Mouse (Mus musculus) heart, postnatal 10 days (tissue): ENCODE measurements at regions not wholly inside any gene's neighbourhood (a gene's known extent, or its start where the extent isn't known, plus 50 kb on each side); places are given as distances from the start of the nearest gene placed in this dataset.
A peak's percentile ranks its signal among the peaks of the same experiment; 100 is the strongest.

Source experiments
- DNase-seq, 2 experiments: peaks; one replicate each; pipeline ENCODE4 v3.0.0; 2021
- intact Hi-C: fragments of 180-260 bp; cut with DNase I; formaldehyde crosslinking; loops from one replicate; pipeline ENCODE4 v1.15.1; 2025

DNA sequence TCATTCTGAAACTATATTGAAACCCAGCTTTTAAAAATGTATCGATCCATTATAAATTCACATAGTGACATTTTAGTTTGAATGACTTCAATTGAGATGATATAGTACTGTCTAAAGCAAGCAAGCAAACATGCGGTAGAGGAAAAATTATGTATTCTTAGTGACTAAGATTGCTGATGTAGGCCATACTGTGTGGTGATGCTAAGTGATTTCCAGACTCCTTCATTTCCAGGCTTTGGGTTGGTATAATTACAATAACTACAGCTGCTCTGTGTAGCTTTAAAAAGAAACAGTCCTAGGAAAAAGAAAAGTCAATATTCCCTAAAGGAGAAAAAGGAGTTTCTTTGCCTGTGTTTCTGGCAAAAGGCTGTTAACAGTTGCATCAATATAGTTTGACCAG, 175.0 kb downstream of the Rps12 start:
- intact Hi-C loops, result loop anchor here (10.0 kb wide), 2 partner anchors 527 to 827 kb away; no protein-coding TSS in a partner anchor
- no peak for DNase-seq

DNA sequence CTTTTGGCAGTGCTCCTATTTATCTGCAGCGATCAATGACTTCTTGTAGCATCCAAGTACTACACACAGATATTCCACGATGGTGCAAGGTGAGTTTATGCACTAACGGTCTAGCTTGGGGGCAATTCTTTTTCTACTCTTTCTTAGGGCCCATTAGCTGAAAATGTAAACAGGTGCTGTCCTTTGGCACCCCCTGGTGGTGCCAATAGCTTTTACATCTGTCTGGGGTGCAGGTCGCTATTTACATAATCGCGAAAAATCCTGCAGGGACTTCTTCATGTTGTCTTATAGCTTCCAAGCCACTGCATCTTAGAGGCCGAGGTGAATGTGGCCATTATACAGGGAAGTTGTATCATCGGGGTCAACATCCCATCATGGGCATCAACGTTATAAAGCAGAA, 175.9 kb downstream of the Rps12 start:
- intact Hi-C loops, result loop anchor here (1.0 to 10.0 kb wide), 4 partner anchors 168 to 826 kb away; no protein-coding TSS in a partner anchor
- DNase-seq, result peak; percentile 60 to 67

DNA sequence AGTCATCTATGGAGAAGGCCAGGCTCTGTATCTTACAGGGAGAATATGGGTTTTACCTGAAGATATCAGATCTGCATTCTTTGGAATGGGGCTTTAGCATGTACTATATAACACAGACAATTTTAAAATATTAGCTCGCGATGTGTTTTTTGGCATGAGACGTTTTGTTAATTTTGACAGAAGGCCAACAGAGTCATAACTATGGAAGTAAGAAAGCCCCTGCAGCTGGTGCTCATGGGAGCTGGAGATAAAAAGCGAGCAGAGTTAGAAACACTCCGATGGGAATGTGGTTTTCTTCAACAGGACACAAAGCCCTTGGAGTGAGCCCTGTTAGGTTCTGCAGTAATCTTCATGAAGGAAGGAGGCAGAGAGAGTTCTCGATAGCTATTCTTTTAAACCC, 176.6 kb downstream of the Rps12 start:
- DNase-seq, result peak; percentile 8 to 10
- intact Hi-C loops, result loop anchor here (2.0 to 10.0 kb wide), 3 partner anchors 168 to 826 kb away; no protein-coding TSS in a partner anchor

DNA sequence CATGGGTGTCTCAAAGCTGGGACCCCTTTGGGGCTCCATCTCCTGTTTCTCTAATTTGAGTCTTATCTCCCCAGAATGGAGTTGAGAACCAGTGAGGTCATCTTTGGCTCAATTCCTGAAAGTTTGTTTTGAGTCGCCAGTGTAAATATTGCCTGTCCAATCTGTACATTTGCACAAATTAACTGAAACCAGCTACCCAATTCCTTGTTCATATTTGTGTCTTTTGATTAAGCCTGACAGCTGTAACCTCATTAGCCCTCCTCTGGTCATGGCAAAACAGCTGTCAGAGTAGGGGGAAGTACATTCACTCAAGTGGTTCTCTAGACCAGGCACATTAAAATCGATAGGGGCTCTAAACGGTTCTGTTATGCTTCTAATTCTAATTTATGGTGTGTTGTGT, 177.0 kb downstream of the Rps12 start:
- intact Hi-C loops, result loop anchor here (2.0 to 10.0 kb wide), 3 partner anchors 169 to 825 kb away; no protein-coding TSS in a partner anchor
- peak; percentile 15 to 16 for DNase-seq

DNA sequence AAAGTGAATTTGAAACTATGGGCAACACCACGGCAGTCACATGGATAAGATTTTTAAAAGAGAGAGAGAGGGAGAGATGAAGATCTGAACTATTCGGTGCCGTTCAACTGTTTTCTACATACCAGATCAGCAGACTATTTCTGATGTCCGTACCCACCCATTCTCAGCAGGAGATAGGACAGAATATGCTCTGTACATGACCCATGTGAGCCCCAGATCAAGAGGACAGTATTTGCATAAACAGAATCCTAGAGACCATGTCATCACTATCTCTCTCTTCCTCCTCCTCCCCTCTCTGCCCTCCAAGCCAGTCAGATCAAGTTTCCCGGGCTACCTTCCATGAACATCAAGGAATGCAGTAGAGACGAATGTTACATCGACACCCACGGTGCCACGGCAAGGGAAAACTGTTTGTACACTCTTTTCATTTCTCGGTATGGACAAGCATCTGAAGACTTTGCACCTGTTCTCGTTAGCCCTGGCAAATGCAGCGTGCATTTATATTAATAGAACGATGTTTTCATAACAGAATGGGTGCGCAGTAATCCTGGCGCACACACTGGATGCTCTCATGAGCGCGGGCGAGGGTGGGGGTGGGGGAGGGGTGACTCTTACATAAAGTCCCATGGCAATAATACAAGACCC, 177.7 kb downstream of the Rps12 start:
- DNase-seq, result no peak
- intact Hi-C loops, result no loop called here

DNA sequence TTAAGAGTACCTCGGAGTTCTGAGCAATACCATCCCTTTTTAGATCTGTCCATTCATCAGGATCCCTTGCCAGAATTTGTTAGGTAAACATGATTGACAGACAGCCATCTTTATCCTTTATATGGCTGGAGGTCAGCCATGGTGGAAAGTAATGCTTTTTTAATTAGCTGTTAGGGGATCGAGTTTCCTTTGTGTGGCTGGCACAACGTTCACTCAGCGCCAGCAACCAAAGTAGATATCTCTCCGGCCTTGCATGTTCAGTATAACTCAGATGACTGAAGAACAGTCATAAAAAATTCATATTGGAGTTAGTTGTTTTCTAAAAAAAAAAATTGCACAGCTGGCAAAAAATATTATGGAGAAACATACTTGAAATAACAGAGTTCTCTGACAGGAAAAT, 186.4 kb downstream of the Rps12 start:
- no peak for DNase-seq
- intact Hi-C loops, result no loop called here

DNA sequence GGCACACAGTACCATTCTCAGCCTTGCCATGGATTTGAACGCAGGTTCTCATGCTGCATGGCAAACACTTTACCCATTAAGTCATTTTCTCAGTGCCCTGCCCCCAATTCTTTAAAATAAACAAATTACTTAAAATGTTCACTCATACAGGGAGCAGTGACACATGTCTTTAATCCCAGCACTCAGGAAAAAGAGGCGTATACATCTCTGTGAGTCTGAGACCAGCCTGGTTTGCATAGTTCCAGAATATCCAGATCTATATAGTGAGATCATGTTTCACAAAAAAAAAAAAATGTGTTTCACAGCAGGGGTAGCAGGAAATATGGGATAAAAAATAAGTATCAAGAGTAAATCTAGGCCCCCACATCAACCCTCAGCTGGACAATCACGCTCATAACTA, 191.5 kb downstream of the Rps12 start:
- intact Hi-C loops, result no loop called here
- no peak for DNase-seq

DNA sequence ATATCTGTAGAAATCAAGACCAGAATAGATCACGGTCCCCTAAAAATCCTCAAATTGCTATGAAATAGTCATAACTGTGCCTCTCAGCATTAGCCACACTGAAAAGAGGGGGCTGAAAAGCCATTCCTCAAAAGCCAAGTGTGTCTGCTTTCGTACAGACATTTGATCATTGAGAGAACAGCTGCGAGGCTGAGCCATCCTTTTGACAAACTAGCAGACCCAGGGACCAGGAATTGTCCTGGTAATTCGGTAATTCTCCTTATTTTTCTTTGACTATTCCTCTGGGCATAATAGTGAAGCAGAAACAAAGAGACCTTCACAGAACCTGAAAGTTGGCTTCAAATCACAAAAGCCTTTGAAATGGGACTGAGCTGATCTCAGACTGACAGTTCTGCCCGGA, 206.8 kb downstream of the Rps12 start:
- no peak for DNase-seq
- intact Hi-C loops, result no loop called here

DNA sequence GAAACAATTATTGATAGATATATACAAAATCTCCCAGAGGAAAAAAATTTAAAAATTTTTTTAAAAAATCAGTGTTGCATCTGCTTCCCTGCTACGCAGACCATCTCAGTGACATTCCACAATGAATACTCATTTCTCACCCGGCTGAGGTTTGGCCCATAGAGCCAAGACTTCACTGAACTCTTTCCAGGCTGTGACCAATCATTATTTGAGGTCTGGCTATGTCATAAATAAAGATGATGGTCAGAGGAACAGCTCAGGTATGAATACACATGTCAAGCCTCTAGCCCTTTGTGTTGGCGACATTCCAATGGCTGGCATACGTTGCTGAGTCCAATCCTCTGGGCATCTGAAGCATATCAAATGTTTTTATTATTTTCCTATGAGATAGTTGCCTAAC, 216.1 kb downstream of the Rps12 start:
- intact Hi-C loops, result no loop called here
- no peak for DNase-seq

DNA sequence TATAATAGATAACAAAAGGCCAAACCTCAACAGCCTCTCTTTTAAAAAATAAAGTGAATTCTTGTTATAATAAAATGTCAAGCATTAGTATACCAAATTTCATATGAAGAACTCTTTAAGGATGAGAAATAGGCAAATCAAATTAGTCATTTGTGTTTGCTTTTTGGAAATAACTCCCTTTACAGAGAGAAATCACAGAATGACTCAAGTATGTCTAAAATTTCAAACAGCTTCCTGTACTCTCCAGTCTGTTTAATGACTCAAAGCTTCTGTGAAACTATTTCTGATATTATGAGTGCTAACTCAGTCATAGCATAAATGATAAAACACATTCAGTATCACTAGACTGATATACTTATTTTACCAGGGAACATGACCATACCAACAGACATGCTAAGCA, 217.7 kb downstream of the Rps12 start:
- intact Hi-C loops, result no loop called here
- DNase-seq, result no peak

DNA sequence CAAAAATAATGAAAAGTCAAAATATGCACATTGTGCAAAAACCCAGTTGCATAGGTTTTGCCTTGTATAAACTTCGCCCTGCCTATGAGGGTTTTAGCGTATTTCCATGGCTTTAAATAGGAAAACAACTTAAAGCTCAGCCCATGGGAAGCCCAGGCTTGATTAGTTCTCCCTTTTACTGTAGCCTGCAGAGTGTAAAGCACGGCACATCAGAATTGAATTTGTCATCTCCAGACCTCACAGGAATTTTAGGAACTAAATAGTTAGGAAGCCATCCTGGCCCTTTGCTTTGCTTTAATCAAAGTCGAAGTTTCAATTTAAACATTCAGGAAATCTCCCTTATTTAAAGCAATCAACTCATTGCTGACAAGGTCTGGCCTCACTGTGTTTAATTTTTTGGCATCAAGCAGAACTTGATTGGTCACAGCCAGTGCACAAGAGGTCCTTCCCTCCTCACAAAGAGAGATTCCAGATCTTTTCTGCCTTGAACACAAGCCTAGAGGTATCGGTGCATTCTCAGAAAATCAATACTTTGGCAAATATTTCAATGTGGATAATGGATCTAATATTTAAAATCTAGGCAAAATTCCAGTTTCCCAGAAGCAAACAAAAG, 211.8 kb upstream of the Eya4 start:
- DNase-seq, result no peak
- intact Hi-C loops, result no loop called here

DNA sequence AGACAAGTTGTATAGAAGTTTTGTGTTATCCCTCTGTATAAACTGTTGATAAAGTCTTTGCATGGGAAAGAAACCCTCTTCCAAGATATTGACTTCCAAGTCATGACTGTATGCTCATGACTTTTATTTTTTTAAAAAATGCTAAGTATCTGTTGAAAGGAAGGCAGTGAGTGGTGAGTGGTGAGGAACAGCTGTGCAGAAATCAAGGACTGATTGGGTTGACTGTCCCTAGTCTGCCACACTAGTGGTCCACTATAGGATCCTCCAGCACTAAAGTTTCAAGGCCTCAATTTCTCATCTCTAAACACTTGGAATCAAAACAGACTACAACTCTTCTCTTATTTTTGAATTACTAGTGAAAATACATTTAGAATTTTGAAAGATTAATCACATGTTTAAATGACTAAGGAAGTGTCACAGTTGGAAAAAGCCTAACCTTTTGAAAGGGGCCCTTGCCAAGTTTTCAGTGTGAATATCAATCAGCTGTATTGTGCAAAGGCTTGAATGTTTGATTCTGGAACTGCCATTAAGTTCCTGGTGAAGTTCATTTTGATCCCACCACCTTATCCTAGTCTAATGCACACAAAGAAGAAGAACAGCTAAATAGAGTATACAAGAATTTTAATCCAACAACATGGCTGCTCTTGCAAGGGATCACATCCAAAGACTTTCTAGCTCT, 209.5 kb upstream of the Eya4 start:
- no peak for DNase-seq
- intact Hi-C loops, result no loop called here

DNA sequence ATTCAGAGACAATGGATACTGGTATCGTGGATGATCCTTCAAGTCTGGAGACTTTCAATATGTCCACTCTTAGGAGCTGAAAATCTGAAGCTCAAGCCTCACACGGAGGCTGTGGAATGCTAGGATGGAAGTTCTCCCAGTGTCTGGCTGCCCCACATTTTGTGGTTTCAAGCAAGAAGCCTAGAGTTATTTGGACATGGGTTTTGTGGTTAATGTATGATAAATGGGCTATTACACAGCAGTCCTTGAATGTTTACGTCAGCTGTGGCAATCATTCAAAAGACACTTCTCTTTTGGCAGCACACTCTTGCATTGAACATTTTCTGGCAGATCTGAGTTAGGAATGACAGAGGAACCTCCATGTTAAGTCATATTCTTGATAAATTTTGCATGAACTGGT, 207.2 kb upstream of the Eya4 start:
- intact Hi-C loops, result no loop called here
- no peak for DNase-seq

DNA sequence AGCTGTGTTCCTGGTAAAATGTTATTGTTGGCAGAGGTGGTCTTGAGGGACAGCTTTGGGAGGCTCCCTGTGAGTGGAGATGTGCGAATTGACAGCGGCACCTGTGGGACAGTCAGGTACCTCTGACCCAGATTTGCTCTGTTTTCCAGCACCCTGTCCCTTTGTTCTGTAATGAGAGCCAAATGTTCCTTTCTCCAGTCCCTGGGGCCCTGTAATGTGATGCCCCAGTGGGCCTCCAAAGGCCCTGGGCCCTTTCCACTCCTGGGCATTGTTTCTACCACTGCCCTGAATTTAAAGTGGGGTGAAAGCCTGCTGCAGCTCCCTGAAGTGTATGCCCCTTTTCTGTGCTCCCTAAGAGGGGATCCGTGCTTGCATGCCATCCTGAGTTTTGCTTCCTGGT, 198.6 kb upstream of the Eya4 start:
- intact Hi-C loops, result no loop called here
- no peak for DNase-seq

DNA sequence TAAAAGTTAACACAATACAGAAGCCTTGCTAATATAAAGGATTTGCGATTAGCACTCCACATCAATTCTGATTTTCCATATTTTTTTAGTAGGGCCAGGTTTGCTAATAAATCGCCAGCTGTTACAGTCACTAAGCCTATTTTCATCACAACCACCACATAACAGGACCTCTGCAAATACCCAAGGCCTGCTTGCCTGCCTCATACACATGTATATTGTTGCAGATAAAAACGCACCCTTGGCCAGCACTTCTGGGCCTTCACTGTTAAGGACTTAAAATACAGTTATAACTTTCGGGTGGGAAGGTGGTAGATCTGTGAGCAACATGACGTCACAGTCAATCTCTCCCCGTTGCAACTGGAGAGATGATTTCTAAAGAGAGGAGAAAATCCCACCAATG, 197.7 kb upstream of the Eya4 start:
- DNase-seq, result no peak
- intact Hi-C loops, result no loop called here

DNA sequence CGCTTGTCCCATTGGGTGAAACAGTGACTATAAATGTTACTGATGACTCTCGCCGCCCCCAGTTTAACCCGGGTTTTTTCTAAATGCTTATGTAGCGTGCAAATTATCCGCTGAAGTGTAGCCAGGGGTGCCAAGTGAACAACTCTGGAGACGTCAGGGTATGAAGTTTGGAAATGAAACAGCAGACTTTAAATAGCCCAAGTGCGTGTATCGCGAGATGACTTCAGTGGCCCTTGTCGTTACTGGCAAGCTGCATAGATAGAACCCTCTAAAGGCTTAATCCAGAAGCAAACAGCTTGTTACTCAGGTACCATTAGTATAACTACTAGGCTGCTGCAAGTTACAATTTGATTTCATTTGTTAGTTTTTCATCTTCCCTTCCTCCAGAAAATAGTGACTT, 192.1 kb upstream of the Eya4 start:
- peak; percentile 11 to 14 for DNase-seq
- intact Hi-C loops, result no loop called here

DNA sequence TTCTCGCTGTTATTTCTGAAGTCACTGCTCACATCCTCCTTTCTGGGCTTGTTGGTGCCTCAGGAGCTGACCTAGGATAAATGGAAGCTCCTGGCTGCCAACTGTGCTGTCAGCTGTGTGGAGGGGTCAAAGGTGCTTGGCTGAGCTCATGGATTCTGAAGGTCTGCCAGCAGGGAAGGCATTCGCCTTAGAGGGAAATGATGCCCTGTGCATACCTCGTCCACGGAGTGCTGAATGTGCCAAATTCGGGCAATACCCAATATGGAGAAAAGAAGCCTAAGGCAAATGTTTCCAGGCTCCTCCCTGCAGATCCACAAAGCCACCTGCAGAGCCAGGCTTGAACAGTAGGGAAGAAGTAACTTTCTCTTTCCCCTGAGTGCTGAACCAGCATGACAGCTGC, 191.3 kb upstream of the Eya4 start:
- intact Hi-C loops, result no loop called here
- no peak for DNase-seq

DNA sequence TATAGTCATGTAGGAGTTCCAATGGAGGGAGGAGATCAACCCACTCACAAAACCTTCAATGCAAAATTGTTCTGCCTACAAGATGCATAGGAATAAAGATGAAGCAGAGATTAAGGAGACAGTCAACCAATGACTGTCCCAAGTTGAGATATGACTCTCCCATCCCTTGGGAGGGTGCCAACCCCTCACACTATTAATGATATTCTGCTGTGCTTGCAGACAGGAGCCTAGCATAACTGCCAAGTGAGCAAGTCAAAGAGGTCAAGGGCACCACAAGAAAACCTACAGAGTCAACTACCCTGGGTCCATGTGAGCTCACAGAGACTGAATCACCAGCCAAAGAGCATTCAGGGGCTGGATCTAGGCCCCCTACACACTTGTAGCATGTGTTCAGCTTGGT, 184.1 kb upstream of the Eya4 start:
- intact Hi-C loops, result no loop called here
- no peak for DNase-seq

DNA sequence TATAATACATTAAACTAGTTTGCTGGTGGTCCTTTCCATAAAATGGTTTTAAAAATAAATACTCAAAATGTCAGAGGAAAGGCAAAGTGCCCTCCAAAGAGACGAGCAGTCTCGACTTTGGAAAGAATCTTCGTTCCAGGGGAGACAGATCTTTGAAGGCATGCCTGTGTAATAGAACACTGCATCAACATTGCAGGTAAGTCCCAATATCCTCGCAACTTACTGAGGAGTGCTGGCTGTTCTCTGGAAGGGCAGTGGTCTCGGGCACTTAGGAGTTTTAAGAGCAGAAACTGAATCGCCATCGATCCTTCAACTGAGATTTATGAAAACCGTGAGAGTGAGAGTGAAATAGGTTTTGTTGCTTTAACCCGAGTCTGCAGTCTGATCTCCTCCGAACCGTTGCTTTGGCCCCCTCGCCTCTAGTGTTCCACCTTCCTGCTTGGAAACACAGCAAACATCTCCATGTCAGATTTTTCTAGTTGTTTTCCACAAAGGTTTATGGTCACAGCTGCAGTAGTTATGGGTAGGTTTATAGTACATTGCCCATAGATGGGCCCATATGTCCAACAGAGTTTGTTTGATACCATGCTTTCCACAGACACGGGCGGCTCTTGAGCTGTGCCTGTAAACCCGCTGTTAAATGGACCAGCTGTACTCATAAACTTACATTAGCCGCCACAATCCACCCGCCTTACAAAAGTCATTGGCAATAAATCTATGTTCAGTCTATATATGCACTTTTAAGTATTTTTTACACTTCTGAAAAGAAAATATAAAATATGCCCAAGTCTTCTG, 181.6 kb upstream of the Eya4 start:
- intact Hi-C loops, result no loop called here
- DNase-seq, result no peak

DNA sequence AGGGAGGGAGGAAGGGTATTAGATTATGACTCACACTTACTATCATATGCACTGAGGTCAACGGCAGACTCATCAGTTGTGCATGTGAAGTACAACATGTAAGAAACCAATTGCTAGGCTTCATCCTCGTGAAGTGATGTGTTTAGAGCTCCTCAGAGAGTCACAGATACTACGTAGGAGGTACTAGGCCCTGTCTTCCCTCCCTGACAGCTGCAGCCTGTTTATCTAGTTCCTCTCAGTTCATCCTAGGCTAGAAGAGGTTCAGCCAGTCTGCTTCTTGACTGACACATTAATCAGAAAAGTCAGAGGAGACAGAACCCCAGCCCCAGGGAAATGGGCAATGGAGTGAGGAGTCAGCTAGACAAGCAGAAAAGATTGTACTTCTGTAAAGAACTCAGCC, 180.1 kb upstream of the Eya4 start:
- intact Hi-C loops, result no loop called here
- no peak for DNase-seq

DNA sequence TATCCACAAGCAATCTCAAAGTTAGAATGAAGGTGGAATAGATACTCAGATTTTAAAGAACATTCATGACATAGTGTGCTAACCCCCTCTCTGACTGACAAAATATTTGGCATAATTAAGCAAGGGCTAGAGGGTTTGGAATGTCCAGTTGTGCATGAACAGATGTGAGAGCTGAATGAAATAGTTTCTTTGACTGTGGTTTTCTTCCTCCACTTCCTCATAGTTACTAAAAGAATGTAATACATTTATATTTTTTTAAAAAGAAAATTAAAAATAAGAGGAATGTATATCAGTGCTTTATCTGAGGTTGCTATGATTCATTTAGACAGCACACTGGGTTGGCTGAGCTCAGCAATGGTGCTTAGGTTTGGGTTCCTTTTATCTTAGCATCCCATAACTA, 176.2 kb upstream of the Eya4 start:
- no peak for DNase-seq
- intact Hi-C loops, result no loop called here
